Mouse (Mus musculus): ENCODE measurements around the gene 1110051M20Rik.
"Not testable (repeated sequence)": the region's sequence is repeated elsewhere in the genome, so short reads cannot be mapped to it uniquely, and the experiment has no call there.

1110051M20Rik gene

DNA sequence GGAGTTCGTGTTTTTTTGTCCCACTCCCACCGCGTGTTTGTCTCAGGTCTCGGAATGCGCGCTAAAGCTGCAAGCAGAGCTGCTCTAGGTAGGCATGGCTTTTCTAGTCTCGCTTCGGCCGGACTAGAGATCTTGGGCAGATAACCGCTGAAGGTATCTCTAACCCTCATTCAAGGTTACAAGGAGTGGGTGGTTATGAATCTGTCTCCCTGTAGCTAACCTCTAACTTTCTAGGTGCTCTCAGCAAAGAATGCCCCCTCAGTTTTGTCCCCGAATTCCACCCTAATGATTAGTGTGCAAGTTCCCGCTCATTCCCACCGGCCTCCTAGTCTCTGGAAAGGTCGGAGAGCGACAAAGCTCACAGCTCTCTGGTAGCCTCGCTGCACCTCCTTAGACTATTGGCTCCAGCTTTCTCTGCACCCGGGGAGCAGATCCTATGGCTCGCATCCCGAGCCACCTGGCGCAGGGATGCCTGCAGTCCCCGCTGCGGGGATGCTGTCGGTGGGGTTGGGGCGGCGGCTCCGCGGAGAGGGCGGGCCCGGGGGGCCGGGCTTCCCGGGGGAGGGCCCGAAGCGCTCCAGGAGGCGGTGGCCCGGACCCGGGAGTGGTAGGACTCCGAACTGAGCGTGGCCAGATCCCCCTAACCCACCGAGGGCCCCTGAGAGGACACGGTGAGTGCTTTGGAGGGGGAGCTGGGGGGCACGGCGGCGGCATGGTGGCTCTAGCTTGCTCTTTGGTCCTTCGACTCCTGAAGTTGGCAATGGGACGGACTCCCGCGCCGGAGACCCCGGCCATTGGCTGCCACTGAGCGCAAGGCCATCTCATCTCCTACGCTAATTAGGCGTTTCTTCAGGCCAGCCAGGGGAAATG is 188.0 kb downstream of the 1110051M20Rik start:
- DNase-seq = peak; percentile 53

DNA sequence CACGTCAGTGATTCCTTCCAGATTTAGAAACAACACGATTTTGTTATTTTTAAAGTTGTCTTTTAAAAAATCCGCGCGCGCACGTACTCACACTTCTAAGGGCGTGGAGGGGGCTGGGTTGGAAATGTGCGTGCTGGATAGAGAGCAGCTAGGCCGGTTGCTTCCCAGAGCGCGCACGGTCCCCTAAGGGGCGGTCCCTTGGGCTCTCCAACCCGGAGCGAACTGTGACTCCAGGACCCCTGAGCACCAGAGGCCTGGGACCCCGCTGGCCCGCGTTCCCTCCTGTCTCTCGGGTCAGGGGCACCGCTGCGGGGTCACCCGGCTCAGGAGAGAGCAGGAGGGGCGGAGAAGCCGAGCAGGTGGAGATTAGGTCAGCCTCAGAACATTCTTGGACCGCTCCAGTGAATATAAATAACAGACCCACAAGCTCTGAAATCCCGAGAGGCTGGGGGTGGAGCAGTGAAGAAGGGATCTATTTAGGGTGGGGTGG is 188.8 kb downstream of the 1110051M20Rik start, which contains the start of gene Pacsin3:
Pacsin3 (plus strand) TSS at position 294 of the 490 bp plus-strand sequence.
- no peak for DNase-seq

DNA sequence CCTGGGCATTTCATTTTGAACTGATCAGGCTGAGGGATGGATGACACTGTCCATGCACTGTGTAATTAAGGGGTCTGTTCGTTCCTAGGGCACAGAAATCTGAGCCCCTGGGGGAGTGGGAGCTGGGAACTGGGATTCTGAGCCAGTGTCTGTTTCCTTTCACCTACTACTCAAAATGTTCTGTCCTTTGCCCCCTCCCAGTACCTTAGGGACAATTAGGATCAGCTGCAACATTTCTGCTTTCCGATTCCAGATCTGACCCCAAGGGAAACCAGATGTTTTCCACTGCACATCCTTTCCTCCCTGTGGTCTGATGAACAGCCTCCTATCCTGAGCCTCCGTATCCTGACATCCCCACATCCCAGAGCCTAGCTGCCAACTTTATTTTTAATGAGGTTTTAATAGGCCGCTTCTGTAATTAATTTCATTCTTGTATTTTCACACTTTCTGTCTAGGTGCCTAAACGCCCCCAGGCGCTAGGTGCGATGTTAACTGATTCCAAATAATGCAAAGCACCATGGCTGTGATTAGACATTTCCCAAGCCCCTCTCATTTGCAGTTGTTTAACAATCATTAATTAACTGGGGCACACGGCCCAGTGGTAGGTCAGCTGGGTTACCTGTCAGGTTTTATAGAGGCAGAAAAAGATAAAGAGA is 189.7 kb downstream of the 1110051M20Rik start:
- DNase-seq = no peak

DNA sequence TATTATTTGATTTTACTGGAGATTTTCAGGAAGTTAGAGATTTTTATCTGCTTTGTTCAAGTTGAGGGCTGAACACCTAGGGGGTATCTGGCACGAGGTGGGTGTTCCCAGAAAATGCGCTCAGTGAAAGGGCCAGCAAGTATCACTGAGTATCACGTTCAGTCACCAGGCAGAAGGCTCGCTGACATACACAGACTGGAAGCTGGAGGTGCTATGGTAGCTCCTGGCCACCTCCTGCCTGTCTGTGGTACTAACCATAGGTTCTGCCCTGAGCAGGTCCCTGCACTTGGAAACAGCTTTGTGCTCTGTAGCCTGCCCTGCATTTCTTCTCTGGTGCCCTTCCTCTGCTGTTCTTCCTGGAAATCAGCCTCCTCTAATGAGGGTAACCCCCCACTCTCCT is 192.0 kb downstream of the 1110051M20Rik start:
- DNase-seq = no peak

DNA sequence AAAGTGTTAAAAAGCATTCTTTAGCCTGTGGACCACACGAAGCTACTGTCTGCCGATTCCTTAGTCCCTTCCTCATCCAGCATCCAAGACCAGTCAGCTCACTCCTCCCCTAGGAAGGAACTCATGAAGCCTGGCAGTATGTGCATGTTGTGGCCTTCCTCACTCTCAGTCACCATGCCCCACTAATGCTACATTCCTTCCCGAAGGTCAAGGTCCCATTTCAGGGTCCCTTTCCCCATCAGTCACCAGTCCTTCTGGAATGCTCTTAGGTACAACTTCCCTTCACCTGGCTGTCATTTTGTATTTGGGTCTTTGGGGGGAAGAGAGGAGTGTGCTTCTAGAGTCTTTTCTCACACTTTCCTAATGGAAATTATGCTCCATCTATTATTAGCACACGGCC is 192.5 kb downstream of the 1110051M20Rik start:
- no peak for DNase-seq

DNA sequence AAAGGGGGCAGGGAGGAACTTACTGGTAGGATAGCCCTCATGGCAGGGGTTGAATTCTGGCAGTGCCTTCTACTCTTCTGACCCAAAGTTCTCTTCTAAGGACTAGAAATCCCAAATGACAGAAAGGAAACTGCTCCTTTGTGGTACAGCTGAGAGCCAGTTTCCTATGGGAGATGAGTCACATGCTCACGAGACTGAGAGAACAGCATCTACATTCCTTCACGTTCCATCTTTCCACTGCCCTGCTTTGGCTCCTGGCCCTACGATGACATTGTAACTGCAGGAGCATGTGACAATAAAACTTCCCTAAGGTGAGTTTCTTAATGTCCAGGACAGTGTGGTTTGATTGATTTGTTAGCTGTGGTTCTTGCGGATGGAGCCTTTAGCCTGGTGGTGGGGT is 196.1 kb downstream of the 1110051M20Rik start:
- DNase-seq = no peak

DNA sequence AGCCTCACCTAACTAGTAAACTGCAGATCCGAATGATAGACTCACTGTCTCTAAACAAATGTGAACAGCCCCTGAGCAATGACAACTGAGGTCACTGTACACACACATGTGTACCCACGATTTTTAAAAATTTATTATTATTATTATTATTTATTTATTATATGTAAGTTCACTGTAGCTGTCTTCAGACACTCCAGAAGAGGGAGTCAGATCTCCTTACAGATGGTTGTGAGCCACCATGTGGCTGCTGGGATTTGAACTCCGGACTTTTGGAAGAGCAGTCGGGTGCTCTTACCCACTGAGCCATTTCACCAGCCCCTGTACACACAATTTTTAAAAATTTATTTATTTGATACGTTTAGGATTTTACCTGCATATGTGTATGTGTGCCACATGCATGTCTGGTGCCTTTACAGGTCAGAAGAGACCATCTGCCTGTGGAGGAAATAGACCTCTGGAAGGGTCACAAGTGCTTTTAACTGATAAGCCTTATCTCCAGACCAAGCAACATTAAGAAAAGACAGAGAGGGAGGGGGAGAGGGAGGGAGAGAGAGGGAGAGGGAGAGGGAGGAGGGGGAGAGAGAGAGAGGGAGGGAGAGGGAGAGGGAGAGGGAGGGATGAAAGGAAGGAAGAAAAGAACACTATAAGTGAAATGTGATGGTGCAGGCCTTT is 199.8 kb downstream of the 1110051M20Rik start:
- no peak for DNase-seq

DNA sequence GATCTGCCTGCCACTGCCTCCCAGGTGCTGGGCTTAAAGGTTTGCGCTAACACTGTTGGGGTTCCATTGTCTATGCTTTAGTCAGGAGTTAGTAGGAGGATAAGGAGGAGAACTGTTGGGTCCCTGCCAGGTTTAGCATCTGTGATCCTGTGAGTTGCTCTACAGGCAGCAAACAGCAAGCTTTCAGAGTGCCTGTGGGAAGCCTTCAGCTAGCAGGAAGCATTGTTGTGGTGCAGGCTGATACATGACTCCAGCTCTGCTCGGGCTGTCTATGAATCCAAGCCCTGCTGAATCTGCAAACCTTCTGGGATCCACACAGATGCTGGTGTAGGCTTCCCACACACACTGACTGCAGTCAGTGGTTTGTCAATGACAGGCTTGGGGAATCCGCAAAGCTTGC is 201.1 kb downstream of the 1110051M20Rik start:
- no peak for DNase-seq

DNA sequence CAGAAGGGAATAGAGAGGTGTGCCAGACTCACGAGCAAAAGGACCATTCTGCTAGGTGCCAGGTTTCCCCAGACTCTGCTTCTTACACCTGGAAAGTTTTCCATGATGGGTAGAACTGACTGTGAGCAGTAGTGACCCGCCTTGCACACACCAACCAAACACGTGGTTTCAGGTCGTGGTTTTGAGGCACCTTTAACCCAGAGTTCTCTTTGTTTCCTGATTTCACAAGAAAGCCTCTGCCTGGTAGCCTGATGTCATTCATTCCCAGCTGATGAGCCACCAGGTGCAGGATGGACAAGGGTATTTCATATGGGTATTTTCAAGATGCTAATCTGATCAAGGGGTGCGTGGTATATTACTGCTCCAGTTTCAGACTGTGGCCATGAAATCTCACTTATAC is 202.0 kb downstream of the 1110051M20Rik start:
- no peak for DNase-seq

DNA sequence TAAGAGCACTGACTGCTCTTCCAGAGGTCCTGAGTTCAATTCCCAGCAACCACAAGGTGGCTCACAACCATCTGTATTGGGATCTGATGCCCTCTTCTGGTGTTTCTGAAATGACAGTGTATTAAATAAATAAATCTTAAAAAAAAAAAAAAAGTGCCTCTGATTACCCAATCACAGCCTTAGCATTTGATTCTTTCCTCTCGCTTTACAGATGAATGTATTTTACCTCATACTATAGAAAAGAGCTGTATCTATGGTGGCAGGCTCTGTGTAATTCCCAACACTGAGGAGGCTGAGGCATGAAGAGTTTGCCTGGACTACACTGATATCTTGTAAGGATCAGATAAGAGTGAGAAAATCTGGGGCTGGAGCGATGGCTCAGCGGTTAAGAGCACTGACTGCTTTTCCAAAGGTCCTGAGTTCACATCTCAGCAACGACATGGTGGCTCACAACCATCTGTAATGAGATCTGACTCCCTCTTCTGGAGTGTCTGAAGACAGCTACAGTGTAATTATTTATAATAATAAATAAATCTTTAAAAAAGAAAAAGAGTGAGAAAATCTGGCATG is 206.9 kb downstream of the 1110051M20Rik start:
- not testable (repeated sequence) for DNase-seq

DNA sequence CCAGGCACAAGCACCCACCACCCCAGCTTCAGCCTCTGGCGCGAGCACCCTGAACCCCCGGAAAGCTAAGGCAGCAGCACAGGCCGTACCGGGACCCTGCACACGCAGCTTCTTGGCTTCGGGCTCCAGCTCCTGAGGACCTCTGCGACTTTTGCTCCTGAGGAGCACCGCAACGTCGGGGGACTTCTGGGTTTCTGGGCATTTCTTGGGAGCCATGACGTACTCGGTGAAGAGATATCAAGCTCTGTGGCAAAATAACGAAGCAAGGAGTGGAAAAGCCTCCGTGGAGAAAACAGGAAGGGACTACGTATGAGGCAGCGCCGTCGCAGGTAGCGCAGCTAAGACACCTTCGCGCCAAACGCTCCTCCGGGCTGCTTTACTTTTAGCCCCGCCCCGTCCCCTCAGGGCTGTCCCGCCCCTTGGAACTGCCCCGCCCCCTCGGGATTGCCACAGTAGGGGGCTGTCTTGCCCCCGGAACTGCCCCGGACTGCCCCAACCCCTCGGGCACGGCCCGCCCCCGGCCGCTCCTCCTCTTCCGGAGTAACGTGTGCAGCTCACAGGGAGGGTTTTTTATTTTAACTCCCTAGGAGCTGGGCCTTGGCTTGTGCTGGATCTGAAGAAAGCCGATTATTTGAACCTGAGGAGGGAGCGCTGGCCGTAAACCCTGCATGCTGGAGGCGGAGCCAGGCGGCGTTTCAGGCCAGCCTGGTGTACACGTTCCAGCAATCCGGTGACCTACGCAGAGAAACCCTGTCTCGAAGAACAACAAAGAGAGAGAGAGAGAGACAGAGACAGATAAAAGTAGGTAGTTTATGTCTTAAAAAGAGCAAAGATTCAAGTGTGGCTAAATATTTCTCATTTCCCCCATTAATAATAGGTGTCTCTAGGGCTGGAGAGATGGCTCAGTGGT is 207.6 kb downstream of the 1110051M20Rik start, which contains the start of gene Ddb2:
Ddb2 (minus strand) TSS at position 382 of the 910 bp plus-strand sequence.
- DNase-seq = peak; percentile 97

DNA sequence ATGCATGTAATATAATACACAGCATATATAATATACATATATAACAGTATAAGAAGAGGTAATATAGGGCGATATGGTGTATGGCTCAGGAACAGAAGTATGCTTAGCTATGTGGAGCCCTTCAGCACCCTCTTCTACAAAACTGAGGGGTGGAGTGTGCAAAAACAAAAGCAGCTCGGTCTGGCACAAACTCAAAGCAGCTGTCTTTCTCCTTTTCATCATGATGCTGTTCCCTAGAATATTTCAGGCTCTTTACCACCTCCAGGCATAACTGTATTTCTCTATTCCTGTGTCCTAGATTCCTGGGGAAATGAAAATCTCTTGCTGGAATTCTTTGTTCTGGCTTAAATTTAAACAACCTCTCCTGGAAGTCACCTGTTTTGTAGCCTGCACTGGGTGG is 214.8 kb downstream of the 1110051M20Rik start:
- no peak for DNase-seq
